Mouse (Mus musculus) ES-E14 (cell line): Measurements from ENCODE around the gene Nek7. TPM values are rescaled to one million over a fixed set of nuclear protein-coding genes. Genes with fewer than 3 reads are reported as not detected.

Experiments
- DNase-seq: peaks from one replicate; pipeline ENCODE4 v3.0.0-alpha.2; 2013; ENCODE audit warnings: low read depth, low spot score
- H3K27ac ChIP-seq: 2 replicates; pipeline ENCODE4 v1.5.1; 2012; ENCODE audit warnings: low read depth, mild to moderate bottlenecking, low read length, moderate library complexity, mixed read lengths; ENCODE audit not compliant: poor library complexity, insufficient read depth, severe bottlenecking
- H3K36me3 ChIP-seq: 2 replicates; pipeline ENCODE4 v1.6.1; 2012; ENCODE audit warnings: mild to moderate bottlenecking, low read length, moderate library complexity, mixed read lengths; ENCODE audit not compliant: control insufficient read depth, poor library complexity, insufficient read depth, severe bottlenecking
- H3K4me1 ChIP-seq, 2 experiments: fragments of 150-350 bp in 1 of 2; sonication (generic) in 1 of 2; 2 replicates each; pipeline ENCODE4 v1.6.1; 2012; ENCODE audit warnings: low read length in 2 of 2, mild to moderate bottlenecking in 1 of 2, mixed read lengths in 1 of 2; ENCODE audit not compliant: control insufficient read depth in 2 of 2, insufficient read depth in 2 of 2, poor library complexity in 1 of 2
- H3K4me3 ChIP-seq, 2 experiments: fragments of 150-350 bp in 1 of 2; sonication (generic) in 1 of 2; 2 replicates each; pipeline ENCODE4 v1.5.1; 2012; ENCODE audit warnings: low read length in 2 of 2, low read depth in 1 of 2, mild to moderate bottlenecking in 1 of 2, mixed read lengths in 1 of 2; ENCODE audit not compliant: insufficient read depth in 1 of 2, poor library complexity in 1 of 2, severe bottlenecking in 1 of 2
- H3K9ac ChIP-seq: 2 replicates; pipeline ENCODE4 v1.6.1; 2012; ENCODE audit warnings: low read depth, mild to moderate bottlenecking, low read length, mixed read lengths; ENCODE audit not compliant: poor library complexity, insufficient read depth, severe bottlenecking
- H3K9me3 ChIP-seq: fragments of 150-350 bp; sonication (generic); 2 replicates; pipeline ENCODE4 v1.6.1; 2012; ENCODE audit warnings: low read depth, mild to moderate bottlenecking, low read length; ENCODE audit not compliant: control insufficient read depth, insufficient read depth
- CHD2 ChIP-seq: IDR thresholded peaks from 2 replicates; pipeline ENCODE4 v1.6.1; 2014; ENCODE audit warnings: mild to moderate bottlenecking, low read depth, low read length, inconsistent platforms
- HCFC1 ChIP-seq: IDR thresholded peaks from 2 replicates; pipeline ENCODE4 v1.6.1; 2012; ENCODE audit warnings: low read length, inconsistent platforms, borderline replicate concordance; ENCODE audit not compliant: insufficient read depth
- MAFK ChIP-seq: IDR thresholded peaks from 2 replicates; pipeline ENCODE4 v1.6.1; 2014; ENCODE audit warnings: mild to moderate bottlenecking, low read depth, low read length, inconsistent platforms; ENCODE audit not compliant: insufficient read depth
- ZC3H11A ChIP-seq: IDR thresholded peaks from 2 replicates; pipeline ENCODE4 v1.6.1; 2012; ENCODE audit warnings: low read depth, mild to moderate bottlenecking, inconsistent platforms, low read length, borderline replicate concordance
- ZNF384 ChIP-seq: IDR thresholded peaks from 2 replicates; pipeline ENCODE4 v1.6.1; 2012; ENCODE audit warnings: low read depth, low read length, inconsistent platforms
- in situ Hi-C, 2 experiments: fragments of 600-800 bp; cut with MboI; formaldehyde crosslinking; loops; one replicate each; pipeline ENCODE4 v1.15.1; 2025; ENCODE audit warnings: low sequenced_read_pairs in 2 of 2, inconsistent platforms in 1 of 2; ENCODE audit not compliant: unreplicated experiment in 2 of 2
- total RNA-seq: library from RNA; depleted of rRNA; stranded (reverse); fragments of 300-350 nt; gene quantifications from 2 replicates; pipeline ENCODE4 v1.2.3, GENCODE M21; 2012

Gene Nek7
- total RNA-seq, 1 experiment = 13.3 TPM

GRCm38 (mm10) chr1:138560733-138561132, 59.2 kb downstream of the Nek7 start:
- Histone ChIP-seq H3K9ac (no peak overlapping the region), H3K36me3 (no peaks in the 10 kb centered on the region), H3K4me1 (peaks cover 0 to 6% of the 10 kb centered on the region in 2 experiments; a peak in 1 of 4 replicates), H3K27ac (no peak overlapping the region), H3K4me3 (no peak overlapping the region), H3K9me3 (no peaks in the 10 kb centered on the region)
- DNase-seq = no peak
- TF ChIP-seq CHD2 = no peak
- TF ChIP-seq MAFK = no peak
- in situ Hi-C loops = no loop called here

DNA sequence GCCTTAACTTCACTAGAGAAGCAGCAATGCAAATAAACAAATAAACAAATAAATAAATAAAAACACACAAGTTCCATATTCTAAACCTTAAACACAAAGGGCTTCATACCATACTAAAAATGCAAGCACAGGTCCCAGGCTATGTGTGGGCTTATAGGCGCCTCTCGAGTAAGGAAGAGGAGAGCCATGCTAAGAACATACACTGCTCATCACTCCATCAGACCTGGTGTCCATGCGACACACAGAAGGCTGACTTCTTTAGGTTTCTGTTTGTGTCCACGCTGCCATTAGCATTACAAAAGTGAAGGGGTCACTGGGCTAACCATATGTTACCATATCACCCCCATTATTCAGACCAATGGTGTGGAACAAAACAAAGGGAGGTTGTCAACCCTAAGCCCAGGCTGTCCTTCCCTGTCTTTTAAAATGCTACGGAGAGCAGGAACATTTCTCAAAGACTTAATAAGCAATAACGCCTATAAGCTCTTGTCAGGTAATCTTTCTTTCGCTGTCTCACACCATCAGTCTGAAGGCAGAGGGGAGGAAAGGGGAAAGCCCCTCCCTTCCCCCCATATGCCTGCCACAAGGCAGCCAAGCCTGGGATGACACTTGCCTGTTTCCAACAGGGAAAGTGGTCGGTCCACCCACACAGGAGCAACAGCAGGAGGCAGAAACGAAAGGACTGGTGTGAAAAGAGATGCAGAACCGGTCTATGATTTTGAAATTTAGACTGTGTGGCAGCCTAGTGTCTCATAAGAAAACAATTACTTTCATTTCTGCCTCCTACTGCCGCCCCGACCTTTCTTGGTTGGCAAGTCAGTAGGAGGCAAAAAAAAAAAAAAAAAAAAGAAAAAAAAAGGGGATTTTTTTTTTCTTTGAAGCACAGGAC, 60.5 kb downstream of the Nek7 start:
- no peak overlapping the region for H3K4me3 ChIP-seq
- DNase-seq = no peak
- no peaks in the 10 kb centered on the region for H3K9me3 ChIP-seq
- in situ Hi-C loops = no loop called here
- H3K4me1 ChIP-seq = peaks cover 0 to 6% of the 10 kb centered on the region in 2 experiments; a peak in 1 of 4 replicates
- no peaks in the 10 kb centered on the region for H3K36me3 ChIP-seq
- H3K27ac ChIP-seq = no peak overlapping the region
- no peak for TF ChIP-seq ZNF384
- TF ChIP-seq HCFC1 = no peak
- TF ChIP-seq CHD2 = no peak
- TF ChIP-seq ZC3H11A = no peak
- no peak overlapping the region for H3K9ac ChIP-seq

GRCm38 (mm10) chr1:138558342-138558741, 61.6 kb downstream of the Nek7 start:
- Histone ChIP-seq H3K4me1 (peaks cover 0 to 6% of the 10 kb centered on the region in 2 experiments; a peak in 1 of 4 replicates), H3K9me3 (no peaks in the 10 kb centered on the region), H3K27ac (no peak overlapping the region), H3K4me3 (no peak overlapping the region), H3K9ac (no peak overlapping the region), H3K36me3 (no peaks in the 10 kb centered on the region)
- DNase-seq = no peak
- in situ Hi-C loops = no loop called here
- TF ChIP-seq MAFK = no peak
- TF ChIP-seq ZNF384 = no peak
- TF ChIP-seq ZC3H11A = no peak

DNA sequence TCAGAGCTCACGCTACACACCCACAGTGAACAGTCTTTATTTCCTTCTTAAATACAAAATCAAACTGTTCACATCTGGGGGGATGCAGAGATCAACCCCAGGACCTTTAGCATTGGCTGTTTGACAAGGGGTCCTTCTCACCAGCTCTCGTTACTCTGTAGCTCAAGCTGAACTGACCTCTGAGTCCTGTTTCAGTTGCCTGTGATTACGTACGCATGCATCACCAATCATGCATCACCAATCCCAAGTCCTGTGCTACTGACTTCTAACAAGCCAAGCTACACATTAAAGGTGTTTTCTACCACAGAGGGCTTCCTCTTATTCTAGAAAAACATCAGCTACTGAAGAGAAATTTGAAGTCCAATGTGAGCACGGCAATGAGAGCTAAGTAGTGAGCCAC, 65.0 kb downstream of the Nek7 start:
- no peaks in the 10 kb centered on the region for H3K9me3 ChIP-seq
- TF ChIP-seq MAFK = no peak
- in situ Hi-C loops = no loop called here
- no peak for DNase-seq
- H3K36me3 ChIP-seq = no peaks in the 10 kb centered on the region
- no peak overlapping the region for H3K9ac ChIP-seq
- H3K4me1 ChIP-seq = peaks cover 0 to 6% of the 10 kb centered on the region in 2 experiments; a peak in 1 of 4 replicates
- no peak overlapping the region for H3K4me3 ChIP-seq
- no peak overlapping the region for H3K27ac ChIP-seq

GRCm38 (mm10) chr1:138550184-138550583, 69.8 kb downstream of the Nek7 start:
- DNase-seq = no peak
- Histone ChIP-seq H3K9ac (peak overlapping the region; percentile 63), H3K4me3 (peak overlapping the region; percentile 26 to 49; a peak in 2 of 4 replicates), H3K4me1 (peaks cover 0 to 6% of the 10 kb centered on the region in 2 experiments; a peak in 1 of 4 replicates), H3K27ac (no peak overlapping the region), H3K9me3 (no peaks in the 10 kb centered on the region), H3K36me3 (no peaks in the 10 kb centered on the region)
- no peak for TF ChIP-seq MAFK
- no peak for TF ChIP-seq ZNF384
- no peak for TF ChIP-seq HCFC1
- no peak for TF ChIP-seq ZC3H11A
- TF ChIP-seq CHD2 = no peak
- in situ Hi-C loops = no loop called here
